Mouse (Mus musculus) Muller cell, postnatal 12 days (primary cell): ENCODE measurements around the gene Prelid3b.

Source experiments
- DNase-seq: peaks from one replicate; pipeline ENCODE4 v3.0.0-alpha.2; 2015; ENCODE audit errors: inconsistent ontology term

Prelid3b gene

GRCm38 (mm10) chr2:174472818-174473549, at the start of gene Prelid3b:
Gene Prelid3b (minus strand): TSS chr2:174473081.
- peak; percentile 100 for DNase-seq

GRCm38 (mm10) chr2:174522134-174522533, 49.3 kb upstream of the Prelid3b start:
- no peak for DNase-seq

- DNase-seq = no peak
Observed at GRCm38 (mm10) chr2:174517141-174518079, 44.5 kb upstream of the Prelid3b start.

GRCm38 (mm10) chr2:174514887-174515286, 42.0 kb upstream of the Prelid3b start:
- no peak for DNase-seq

- DNase-seq = no peak
Observed at GRCm38 (mm10) chr2:174513827-174514226, 40.9 kb upstream of the Prelid3b start.

GRCm38 (mm10) chr2:174509825-174510224, 36.9 kb upstream of the Prelid3b start:
- no peak for DNase-seq

GRCm38 (mm10) chr2:174507998-174508397, 35.1 kb upstream of the Prelid3b start:
- DNase-seq = no peak

GRCm38 (mm10) chr2:174502831-174503460, 30.1 kb upstream of the Prelid3b start:
- peak; percentile 39 for DNase-seq

- DNase-seq = no peak
Observed at GRCm38 (mm10) chr2:174502321-174502720, 29.4 kb upstream of the Prelid3b start.

- DNase-seq = no peak
Observed at GRCm38 (mm10) chr2:174501517-174501916, 28.6 kb upstream of the Prelid3b start.

GRCm38 (mm10) chr2:174500814-174501503, 28.1 kb upstream of the Prelid3b start:
- DNase-seq = no peak

- DNase-seq = no peak
Observed at GRCm38 (mm10) chr2:174492858-174493257, 20.0 kb upstream of the Prelid3b start.

GRCm38 (mm10) chr2:174487005-174487404, 14.1 kb upstream of the Prelid3b start:
- DNase-seq = no peak

- DNase-seq = no peak
Observed at GRCm38 (mm10) chr2:174478746-174479145, 5.9 kb upstream of the Prelid3b start.

GRCm38 (mm10) chr2:174477543-174478319, 4.8 kb upstream of the Prelid3b start:
- no peak for DNase-seq

GRCm38 (mm10) chr2:174473550-174473927, 658 bp upstream of the Prelid3b start:
- DNase-seq = no peak

- DNase-seq = no peak
Observed at GRCm38 (mm10) chr2:174472407-174472806, 474 bp downstream of the Prelid3b start.

GRCm38 (mm10) chr2:174470786-174471405, 2.0 kb downstream of the Prelid3b start:
- no peak for DNase-seq

GRCm38 (mm10) chr2:174470333-174470732, 2.5 kb downstream of the Prelid3b start:
- no peak for DNase-seq

- peak; percentile 92 for DNase-seq
Observed at GRCm38 (mm10) chr2:174463789-174464523, 8.9 kb downstream of the Prelid3b start, which contains the start of gene Atp5e. Gene Atp5e (minus strand): TSS chr2:174464105.
